Mouse (Mus musculus): ENCODE measurements at regions not wholly inside any gene's neighbourhood (a gene's known extent, or its start where the extent isn't known, plus 50 kb on each side); places are given as distances from the start of the nearest gene placed in this dataset.
"Not testable (repeated sequence)": the region's sequence is repeated elsewhere in the genome, so short reads cannot be mapped to it uniquely, and the experiment has no call there.

GRCm38 (mm10) chr2:78600753-78601152, 267.2 kb upstream of the Ube2e3 start:
- no peak for DNase-seq

- DNase-seq, result no peak
Measured at GRCm38 (mm10) chr2:78598039-78598438, 269.9 kb upstream of the Ube2e3 start.

GRCm38 (mm10) chr2:78596251-78596650, 271.7 kb upstream of the Ube2e3 start:
- DNase-seq, result peak; percentile 3

- DNase-seq, result no peak
Measured at GRCm38 (mm10) chr2:78580013-78580412, 287.9 kb upstream of the Ube2e3 start.

- DNase-seq, result no peak
Measured at GRCm38 (mm10) chr2:78572492-78572891, 295.4 kb upstream of the Ube2e3 start.

- DNase-seq, result no peak
Measured at GRCm38 (mm10) chr2:78558128-78558527, 309.8 kb upstream of the Ube2e3 start.

GRCm38 (mm10) chr2:78551085-78551484, 316.8 kb upstream of the Ube2e3 start:
- no peak for DNase-seq

- DNase-seq, result no peak
Measured at GRCm38 (mm10) chr2:78548683-78549467, 319.0 kb upstream of the Ube2e3 start.

- peak; percentile 61 for DNase-seq
Measured at GRCm38 (mm10) chr2:78547286-78547685, 320.6 kb upstream of the Ube2e3 start.

GRCm38 (mm10) chr2:78540422-78540821, 327.5 kb upstream of the Ube2e3 start:
- DNase-seq, result no peak

GRCm38 (mm10) chr2:78539592-78540300, 328.2 kb upstream of the Ube2e3 start:
- no peak for DNase-seq

- no peak for DNase-seq
Measured at GRCm38 (mm10) chr2:78537574-78537973, 330.4 kb upstream of the Ube2e3 start.

- DNase-seq, result not testable (repeated sequence)
Measured at GRCm38 (mm10) chr2:78533881-78534280, 334.0 kb upstream of the Ube2e3 start.

- no peak for DNase-seq
Measured at GRCm38 (mm10) chr2:78530535-78530934, 337.4 kb upstream of the Ube2e3 start.

- DNase-seq, result no peak
Measured at GRCm38 (mm10) chr2:78520258-78521023, 347.5 kb upstream of the Ube2e3 start.

GRCm38 (mm10) chr2:78493115-78493514, 374.8 kb upstream of the Ube2e3 start:
- no peak for DNase-seq

- no peak for DNase-seq
Measured at GRCm38 (mm10) chr2:78480036-78480435, 387.9 kb upstream of the Ube2e3 start.

GRCm38 (mm10) chr2:78459444-78459843, 408.5 kb upstream of the Ube2e3 start:
- no peak for DNase-seq

GRCm38 (mm10) chr2:78453411-78453810, 414.5 kb upstream of the Ube2e3 start:
- no peak for DNase-seq

GRCm38 (mm10) chr2:78436816-78437215, 431.1 kb upstream of the Ube2e3 start:
- no peak for DNase-seq

GRCm38 (mm10) chr2:78435071-78435470, 432.9 kb upstream of the Ube2e3 start:
- no peak for DNase-seq

GRCm38 (mm10) chr2:78427659-78428336, 440.1 kb upstream of the Ube2e3 start:
- no peak for DNase-seq

Data from adrenal gland, postnatal 25 days (tissue).